Mouse (Mus musculus): ENCODE measurements around the gene Capn13.
A peak's percentile ranks its signal among the peaks of the same experiment; 100 is the strongest.

Gene Capn13

DNA sequence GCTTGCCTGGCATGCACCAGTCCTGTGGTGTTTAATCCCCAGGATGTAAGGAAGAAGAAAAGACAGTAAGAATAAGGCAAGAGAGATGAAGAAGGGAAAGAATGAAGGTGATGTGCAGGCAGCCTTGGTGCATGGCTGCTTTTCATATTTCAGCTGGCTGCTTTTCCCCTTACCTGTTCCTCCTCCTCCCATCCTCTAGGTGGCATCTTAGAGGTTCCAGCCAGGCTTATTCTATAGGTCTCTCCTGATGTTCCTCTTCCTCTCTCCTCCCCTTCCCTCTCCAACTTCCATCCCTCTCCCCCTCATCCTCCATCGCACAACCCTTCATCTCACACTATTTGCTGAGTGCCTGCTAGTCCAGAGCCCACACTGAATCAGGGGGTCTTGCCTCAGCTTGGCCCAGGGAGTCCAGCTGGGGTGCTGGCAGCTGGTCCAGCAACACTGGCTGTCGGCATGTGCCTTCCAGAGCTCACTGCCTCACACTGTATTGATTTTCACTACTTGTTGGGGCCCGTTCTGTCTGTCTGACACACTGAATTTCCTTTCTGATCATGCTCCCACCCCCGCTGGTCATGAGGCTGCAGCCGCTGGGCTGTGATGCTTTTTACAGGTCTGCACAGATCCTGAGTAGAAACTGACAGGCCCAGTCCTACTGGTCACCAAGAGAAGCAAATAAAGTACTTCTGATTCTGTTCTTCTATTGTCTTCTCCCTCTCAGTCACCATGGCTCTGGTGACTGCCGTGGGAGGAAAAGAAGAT lies 56.9 kb downstream of the Capn13 start:
- no peak for DNase-seq (ENCODE audit: extremely low spot score, low read depth, low spot score)

GRCm38 (mm10) chr17:73342673-73343072 lies 58.0 kb downstream of the Capn13 start:
- DNase-seq (ENCODE audit: extremely low spot score, low read depth, low spot score) = no peak

GRCm38 (mm10) chr17:73329071-73329470 lies 71.6 kb downstream of the Capn13 start:
- DNase-seq (ENCODE audit: extremely low spot score, low read depth, low spot score) = no peak

DNA sequence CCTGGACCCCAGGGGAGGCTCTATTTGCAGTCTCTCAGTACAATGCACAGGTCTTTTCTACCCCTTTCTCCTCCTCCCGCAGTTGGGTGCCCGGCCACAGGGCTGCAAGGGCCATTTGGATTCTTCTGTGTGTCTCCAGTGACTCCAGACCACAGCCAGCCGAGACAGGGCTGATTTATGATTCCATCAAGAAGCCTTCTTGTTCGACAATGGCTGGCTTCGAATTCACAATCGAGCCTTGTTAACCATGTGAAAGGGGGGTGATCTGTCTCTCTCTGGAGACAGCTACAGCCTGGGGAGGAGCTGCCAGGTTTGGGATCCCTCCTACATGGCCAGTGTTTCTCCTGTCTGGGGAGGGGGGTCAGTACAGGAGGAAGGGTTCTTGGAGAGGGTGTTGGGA lies 75.4 kb downstream of the Capn13 start:
- no peak for DNase-seq (ENCODE audit: extremely low spot score, low read depth, low spot score)

- no peak for DNase-seq (ENCODE audit: extremely low spot score, low read depth, low spot score)
Observed at GRCm38 (mm10) chr17:73324732-73325131, 75.9 kb downstream of the Capn13 start.

DNA sequence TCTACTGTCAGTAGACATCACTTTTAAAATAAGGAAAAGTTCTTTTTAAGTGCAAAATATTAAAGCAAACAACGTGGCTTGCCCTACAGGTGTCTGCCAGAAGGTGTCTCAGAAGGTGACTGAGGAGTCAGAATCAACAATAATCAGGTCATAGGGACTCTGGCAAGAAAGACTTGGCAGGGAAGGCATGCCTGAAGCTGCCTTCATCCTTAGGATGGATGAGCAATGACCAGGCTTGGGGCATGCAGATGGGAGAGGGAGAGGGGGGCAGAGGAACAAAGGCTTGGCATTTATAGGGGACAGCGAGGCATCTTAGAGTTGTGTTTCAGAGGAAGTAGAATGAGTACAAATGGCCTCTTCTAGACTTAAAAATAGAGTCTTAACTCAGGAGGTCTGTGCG lies 76.7 kb downstream of the Capn13 start:
- no peak for DNase-seq (ENCODE audit: extremely low spot score, low read depth, low spot score)

- no peak for DNase-seq (ENCODE audit: extremely low spot score, low read depth, low spot score)
Observed at GRCm38 (mm10) chr17:73314786-73315185, 85.9 kb downstream of the Capn13 start.

DNA sequence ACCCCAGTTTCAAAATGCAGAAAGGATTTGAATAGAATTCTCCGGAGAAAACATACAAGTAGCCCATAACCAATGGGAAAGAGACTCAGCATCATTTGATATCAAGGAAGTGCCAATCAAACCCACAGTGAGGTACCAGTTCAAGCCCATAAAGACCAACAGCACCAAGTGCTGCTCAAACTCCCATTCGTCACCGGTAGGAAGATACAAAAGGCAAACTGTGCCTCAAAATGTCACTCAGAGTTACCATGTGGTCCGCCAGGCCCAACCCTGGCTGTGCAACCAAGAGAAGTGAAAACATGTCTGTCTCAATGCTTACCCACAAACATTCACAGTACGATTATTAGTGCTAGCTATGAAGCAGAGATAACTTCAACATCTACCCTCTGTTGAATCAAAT lies 89.2 kb downstream of the Capn13 start:
- no peak for DNase-seq (ENCODE audit: extremely low spot score, low read depth, low spot score)

- no peak for DNase-seq (ENCODE audit: extremely low spot score, low read depth, low spot score)
Observed at GRCm38 (mm10) chr17:73308691-73309090, 92.0 kb downstream of the Capn13 start.

DNA sequence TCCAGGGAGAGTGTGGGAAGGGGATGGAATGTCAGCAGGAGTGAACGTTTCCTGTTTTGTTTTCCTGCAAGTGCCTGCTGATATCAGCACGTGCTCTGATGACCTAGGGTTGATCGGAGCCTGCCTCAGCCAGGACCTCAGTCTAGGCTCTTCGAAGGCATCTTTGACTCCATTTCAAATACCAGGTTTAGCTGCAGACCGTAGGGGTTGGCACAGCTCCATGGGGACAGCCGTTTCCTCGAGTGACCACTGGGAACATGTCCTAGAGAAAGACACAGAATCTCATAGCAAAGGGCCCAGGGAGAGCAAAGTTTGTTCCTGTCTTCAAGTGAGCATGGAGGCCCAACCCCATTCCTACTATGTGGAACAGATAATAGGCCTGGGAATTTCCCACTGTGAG lies 94.0 kb downstream of the Capn13 start:
- DNase-seq (ENCODE audit: extremely low spot score, low read depth, low spot score) = no peak

DNA sequence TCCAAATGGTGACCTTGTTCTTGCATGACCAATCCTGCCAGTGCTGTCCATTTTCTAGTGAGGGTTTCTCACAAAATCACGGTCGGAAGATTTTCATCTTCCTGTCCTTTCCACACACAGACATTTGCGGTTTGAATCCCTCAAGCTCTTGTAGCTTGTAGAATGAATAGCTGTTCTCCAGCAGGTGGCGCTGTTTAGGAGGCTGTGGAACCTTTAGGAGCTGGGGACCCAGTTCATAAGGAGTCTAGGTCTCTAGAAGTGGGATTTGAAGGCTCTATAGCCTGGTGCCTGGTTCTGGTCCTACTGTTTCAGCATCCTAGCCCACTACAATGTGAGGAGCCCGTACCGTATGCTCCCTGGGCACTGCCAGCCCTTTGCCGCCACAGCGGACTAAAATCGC lies 95.0 kb downstream of the Capn13 start:
- DNase-seq (ENCODE audit: extremely low spot score, low read depth, low spot score) = peak; percentile 70

GRCm38 (mm10) chr17:73304086-73304812 lies 96.4 kb downstream of the Capn13 start:
- DNase-seq (ENCODE audit: extremely low spot score, low read depth, low spot score) = no peak

DNA sequence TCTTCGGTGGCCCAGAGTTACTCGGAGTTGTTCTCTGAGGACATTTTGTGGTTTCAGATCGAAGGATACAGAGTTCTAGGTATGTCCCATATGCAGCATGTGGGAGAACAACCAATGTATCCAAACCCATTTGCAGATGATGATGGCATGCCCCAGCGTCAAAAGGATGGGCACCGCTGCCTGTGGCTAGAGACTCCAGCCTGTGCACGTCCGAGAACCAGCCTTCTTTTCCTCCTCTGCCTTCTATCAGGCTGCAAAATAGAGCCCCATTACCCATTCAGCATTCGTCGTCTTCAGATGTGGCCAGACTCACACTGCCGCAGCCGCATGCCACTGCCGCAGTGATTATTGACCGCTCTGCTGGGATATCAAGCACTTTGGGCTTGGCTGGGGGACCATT lies 97.0 kb downstream of the Capn13 start:
- DNase-seq (ENCODE audit: extremely low spot score, low read depth, low spot score) = no peak

DNA sequence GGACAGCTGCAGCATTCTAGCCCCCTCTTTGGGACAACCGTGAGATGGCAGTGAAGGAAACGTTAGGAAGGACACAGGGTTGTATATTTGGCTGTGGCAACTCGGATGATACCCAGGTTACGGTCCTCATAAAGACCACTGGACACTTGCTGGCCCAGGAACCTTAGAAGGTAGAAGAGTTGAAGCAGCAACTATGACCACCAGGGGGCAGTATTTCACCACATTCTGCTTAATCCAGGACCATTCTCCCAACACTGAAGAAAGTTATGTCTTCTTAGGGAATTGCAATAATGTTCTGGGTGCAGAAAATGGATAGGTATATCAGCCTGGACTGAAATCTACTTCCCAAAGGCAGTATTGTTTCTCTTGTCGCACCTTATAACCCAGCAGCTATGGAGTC lies 97.4 kb downstream of the Capn13 start:
- peak; percentile 73 for DNase-seq (ENCODE audit: extremely low spot score, low read depth, low spot score)

DNA sequence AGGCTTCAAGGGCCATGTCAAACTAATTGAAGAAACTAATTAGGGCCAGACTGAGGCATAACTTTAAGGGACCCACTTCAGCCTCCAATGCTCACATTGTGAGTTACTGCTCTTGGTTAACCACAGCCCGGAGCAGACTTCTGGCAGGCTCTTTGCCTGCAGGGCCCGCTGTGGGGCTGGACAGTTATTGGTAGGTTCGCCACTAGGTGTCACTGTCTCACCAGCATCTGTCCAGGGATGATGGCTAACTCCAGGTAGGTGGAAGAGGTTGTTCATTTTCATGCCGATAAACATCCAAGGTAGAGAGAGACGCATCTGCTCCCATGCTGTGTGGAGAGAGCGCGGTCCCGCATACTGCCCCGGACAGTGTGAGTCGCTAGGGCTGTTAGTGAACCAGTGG lies 98.6 kb downstream of the Capn13 start:
- DNase-seq (ENCODE audit: extremely low spot score, low read depth, low spot score) = peak; percentile 61

- peak; percentile 76 for DNase-seq (ENCODE audit: extremely low spot score, low read depth, low spot score)
Observed at GRCm38 (mm10) chr17:73301258-73302050, 99.2 kb downstream of the Capn13 start.

DNA sequence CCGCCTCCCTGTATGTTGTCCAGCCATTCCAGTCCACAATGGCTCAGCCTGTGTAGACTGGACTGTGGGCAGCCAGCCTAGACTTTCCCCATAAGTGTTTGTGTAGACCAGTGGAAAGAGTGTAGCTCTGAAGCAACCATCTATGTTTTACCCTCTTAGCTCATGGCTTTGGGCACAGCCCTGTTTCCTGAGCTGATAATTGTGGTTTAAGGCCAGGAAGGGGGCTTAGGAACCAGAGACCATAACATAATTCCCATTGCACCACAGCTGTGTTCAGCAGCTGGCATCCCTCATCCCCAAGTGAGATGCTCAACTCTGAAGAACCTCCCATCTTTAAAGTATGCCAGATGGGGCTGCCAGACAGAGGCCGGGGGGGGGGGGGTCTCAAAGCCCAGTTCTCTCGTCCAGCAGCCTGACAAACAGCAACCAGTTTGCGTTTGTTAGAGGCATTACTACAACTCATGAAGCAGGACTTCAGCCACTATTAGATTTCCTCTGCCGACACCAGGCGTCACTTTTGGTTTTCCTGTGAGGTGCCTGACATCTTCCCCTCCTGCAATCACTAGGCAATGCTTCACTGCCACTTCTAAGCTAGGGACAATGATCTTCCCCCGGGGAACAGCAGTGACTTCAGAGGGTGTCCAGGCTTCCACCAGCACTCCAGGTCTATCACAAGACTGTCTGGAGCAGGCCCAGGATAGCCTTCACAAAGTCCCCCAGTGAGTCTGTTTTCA lies 100.4 kb downstream of the Capn13 start:
- no peak for DNase-seq (ENCODE audit: extremely low spot score, low read depth, low spot score)

DNA sequence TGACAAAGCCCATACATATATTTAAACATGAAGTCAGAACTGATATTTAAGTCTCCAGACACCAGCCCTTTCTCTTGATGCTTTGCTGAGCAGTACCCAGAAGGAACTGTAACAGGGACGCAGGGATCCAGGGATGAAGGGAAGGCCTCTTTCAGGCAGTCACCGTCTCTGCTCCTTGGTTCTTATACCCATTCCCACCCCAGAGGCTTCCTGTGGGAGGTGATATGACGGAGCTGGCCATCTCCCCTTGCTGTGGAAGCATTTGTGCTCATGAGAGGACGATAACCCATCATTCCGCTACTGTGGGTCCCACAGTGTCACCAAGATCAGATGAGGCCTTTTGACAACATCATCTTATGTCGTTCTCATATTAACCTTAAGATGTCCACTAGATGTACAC lies 101.7 kb downstream of the Capn13 start:
- DNase-seq (ENCODE audit: extremely low spot score, low read depth, low spot score) = no peak

DNA sequence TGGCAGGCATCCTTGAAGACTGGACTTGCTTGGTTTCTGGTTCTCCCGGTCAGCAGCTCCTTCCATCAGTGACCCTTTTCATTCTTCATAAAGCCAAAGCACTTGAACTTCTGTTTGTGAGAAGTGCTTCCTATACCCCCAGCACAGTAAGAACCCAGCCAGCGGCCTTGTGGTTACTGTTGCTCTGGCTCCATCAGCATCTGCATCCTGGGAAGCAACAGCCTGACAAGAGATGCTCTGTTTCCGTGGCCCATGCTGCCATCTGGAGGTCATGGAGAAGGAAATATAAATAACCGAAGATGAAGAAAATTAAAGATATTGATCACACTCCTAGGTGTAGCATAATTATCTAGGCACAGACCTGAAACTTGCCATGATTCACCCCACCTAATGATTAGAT lies 103.8 kb downstream of the Capn13 start:
- DNase-seq (ENCODE audit: extremely low spot score, low read depth, low spot score) = no peak

DNA sequence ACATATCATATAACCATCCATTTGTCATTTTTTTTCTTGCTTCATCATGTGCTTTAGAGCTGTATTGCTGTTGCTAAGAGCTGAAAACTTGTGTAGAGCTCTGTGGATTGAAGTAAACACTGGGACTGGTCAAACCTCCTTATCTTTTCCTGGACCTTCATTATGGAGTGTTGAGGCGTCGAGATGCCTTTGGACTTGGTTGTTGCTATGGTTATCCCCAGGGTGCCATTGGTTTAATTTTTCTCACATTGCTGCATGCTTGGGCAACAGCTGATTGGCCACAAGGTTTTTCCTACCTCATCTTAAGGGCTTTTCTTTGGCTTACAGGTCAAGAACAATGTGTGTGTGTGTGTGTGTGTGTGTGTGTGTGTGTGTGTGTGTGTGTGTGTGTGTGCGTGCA lies 107.4 kb downstream of the Capn13 start:
- no peak for DNase-seq (ENCODE audit: extremely low spot score, low read depth, low spot score)

- no peak for DNase-seq (ENCODE audit: extremely low spot score, low read depth, low spot score)
Observed at GRCm38 (mm10) chr17:73284301-73284700, 116.4 kb downstream of the Capn13 start.

Measured in hindlimb bud, embryonic 11.5 days (tissue).